Mouse (Mus musculus) kidney, adult 11 months (tissue): ENCODE results near the gene Gm21748.
"Not testable (repeated sequence)": the region's sequence is repeated elsewhere in the genome, so short reads cannot be mapped to it uniquely, and the experiment has no call there.

Experiments
- DNase-seq: peaks from one replicate; pipeline ENCODE4 v3.0.0; 2022

Gm21748 gene

DNA sequence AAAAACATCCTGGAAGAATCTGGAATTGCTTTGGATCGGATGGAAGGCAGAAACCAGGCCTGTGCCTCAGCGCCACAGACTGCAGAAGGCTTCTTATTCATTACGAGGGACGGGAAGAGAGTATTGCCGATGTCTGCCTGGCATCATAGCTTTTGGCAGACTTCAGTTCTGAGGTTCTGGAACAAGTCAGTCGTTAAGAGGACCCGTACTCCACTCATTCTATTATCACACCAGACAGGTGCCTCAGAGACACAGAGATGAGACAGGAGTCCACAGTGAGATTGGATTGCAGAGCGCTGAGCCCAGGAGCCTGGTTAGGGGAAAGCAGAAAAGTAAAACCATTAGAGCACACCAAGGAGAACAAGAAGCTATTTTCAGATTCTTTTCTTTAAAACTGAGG, at the start of gene Gm21748:
TSS of gene Gm21748 (minus strand) at position 101 of the 400 bp plus-strand sequence.
- not testable (repeated sequence) for DNase-seq
